Mouse (Mus musculus): ENCODE measurements around the gene S1pr1. TPM values are rescaled to one million over a fixed set of nuclear protein-coding genes. Genes with fewer than 3 reads are reported as not detected.

S1pr1 gene
- polyA plus RNA-seq (2016; fragmentation: Nextera tagmentation; extraction: Ambion mirVana) = 18.8 and 18.9 TPM in 2 replicates

- peak within 1 kb of the TSS; percentile 48 for H3K4me3 ChIP-seq
- H3K36me3 ChIP-seq = peaks cover 4% of the 10 kb centered on the region
- peak within 1 kb of the TSS; percentile 80 for H3K4me2 ChIP-seq (replicated peaks)
- H3K27ac ChIP-seq = 0 out of 2 replicates have a peak within 1 kb of the TSS, but pooled peaks have one; percentile 28
- peak; percentile 93 for ATAC-seq (ENCODE audit: low FRiP score, low read depth)
- no peaks in the 10 kb centered on the region for H3K9me3 ChIP-seq
- under 1% methylated on average over 51 of the region's 51 CpGs for WGBS
- H3K27me3 ChIP-seq (replicated peaks) = peaks cover 7% of the 10 kb centered on the region
- H3K9ac ChIP-seq = peak within 1 kb of the TSS; percentile 61
- H3K4me1 ChIP-seq = peaks cover 15% of the 10 kb centered on the region
These were observed at the start of gene S1pr1 for GRCm38 (mm10) chr3:115714671-115715651. Gene S1pr1 (minus strand): TSS chr3:115715072.

- no peak overlapping the region for H3K4me2 ChIP-seq (replicated peaks)
- 75% methylated on average over 6 of the region's 6 CpGs for WGBS
These were observed 48.4 kb upstream of the S1pr1 start for GRCm38 (mm10) chr3:115763292-115763691.

GRCm38 (mm10) chr3:115762841-115763240 lies 48.0 kb upstream of the S1pr1 start:
- Histone ChIP-seq H3K9ac (no peak overlapping the region), H3K36me3 (no peaks in the 10 kb centered on the region), H3K4me2 (replicated peaks) (no peak overlapping the region), H3K4me1 (0 out of 2 replicates have a peak, but pooled peaks cover 3% of the 10 kb centered on the region), H3K27ac (no peak overlapping the region), H3K9me3 (no peaks in the 10 kb centered on the region), H3K27me3 (replicated peaks) (no peaks in the 10 kb centered on the region), H3K4me3 (no peak overlapping the region)
- no peak for ATAC-seq (ENCODE audit: low FRiP score, low read depth)
- WGBS = 85% methylated on average over 7 of the region's 7 CpGs

More at GRCm38 (mm10) chr3:115763292-115763691, 48.4 kb upstream of the S1pr1 start:
- Histone ChIP-seq H3K27me3 (replicated peaks) (no peaks in the 10 kb centered on the region), H3K27ac (no peak overlapping the region), H3K9ac (no peak overlapping the region), H3K9me3 (no peaks in the 10 kb centered on the region), H3K4me1 (0 out of 2 replicates have a peak, but pooled peaks cover 3% of the 10 kb centered on the region), H3K36me3 (no peaks in the 10 kb centered on the region), H3K4me3 (no peak overlapping the region)
- ATAC-seq (ENCODE audit: low FRiP score, low read depth) = no peak

- Histone ChIP-seq H3K9ac (no peak overlapping the region), H3K36me3 (no peaks in the 10 kb centered on the region), H3K4me1 (0 out of 2 replicates have a peak, but pooled peaks cover 3% of the 10 kb centered on the region), H3K27me3 (replicated peaks) (no peaks in the 10 kb centered on the region), H3K27ac (no peak overlapping the region), H3K4me2 (replicated peaks) (no peak overlapping the region), H3K4me3 (no peak overlapping the region), H3K9me3 (no peaks in the 10 kb centered on the region)
- 94% methylated on average over 4 of the region's 4 CpGs for WGBS
- ATAC-seq (ENCODE audit: low FRiP score, low read depth) = no peak
These were observed 44.8 kb upstream of the S1pr1 start for GRCm38 (mm10) chr3:115759659-115760058.

- Histone ChIP-seq H3K36me3 (no peaks in the 10 kb centered on the region), H3K27me3 (replicated peaks) (no peaks in the 10 kb centered on the region), H3K9me3 (no peaks in the 10 kb centered on the region), H3K4me3 (no peak overlapping the region), H3K4me1 (0 out of 2 replicates have a peak, but pooled peaks cover 3% of the 10 kb centered on the region), H3K4me2 (replicated peaks) (no peak overlapping the region), H3K9ac (no peak overlapping the region), H3K27ac (no peak overlapping the region)
- WGBS = 20% methylated on average over 9 of the region's 9 CpGs
- no peak for ATAC-seq (ENCODE audit: low FRiP score, low read depth)
These were observed 43.6 kb upstream of the S1pr1 start for GRCm38 (mm10) chr3:115758455-115758912.

- no peaks in the 10 kb centered on the region for H3K36me3 ChIP-seq
- WGBS = 58% methylated on average over 8 of the region's 8 CpGs
- no peak overlapping the region for H3K9ac ChIP-seq
- H3K27me3 ChIP-seq (replicated peaks) = no peaks in the 10 kb centered on the region
- no peaks in the 10 kb centered on the region for H3K9me3 ChIP-seq
- H3K4me1 ChIP-seq = 0 out of 2 replicates have a peak, but pooled peaks cover 3% of the 10 kb centered on the region
- no peak overlapping the region for H3K27ac ChIP-seq
- no peak for ATAC-seq (ENCODE audit: low FRiP score, low read depth)
- no peak overlapping the region for H3K4me3 ChIP-seq
- no peak overlapping the region for H3K4me2 ChIP-seq (replicated peaks)
These were observed 39.6 kb upstream of the S1pr1 start for GRCm38 (mm10) chr3:115754466-115754865.

- Histone ChIP-seq H3K4me1 (no peaks in the 10 kb centered on the region), H3K36me3 (no peaks in the 10 kb centered on the region), H3K4me2 (replicated peaks) (no peak overlapping the region), H3K27ac (no peak overlapping the region), H3K27me3 (replicated peaks) (no peaks in the 10 kb centered on the region), H3K9me3 (no peaks in the 10 kb centered on the region), H3K4me3 (no peak overlapping the region), H3K9ac (no peak overlapping the region)
- no peak for ATAC-seq (ENCODE audit: low FRiP score, low read depth)
- 88% methylated on average over 3 of the region's 3 CpGs for WGBS
These were observed 35.5 kb upstream of the S1pr1 start for GRCm38 (mm10) chr3:115750369-115750768.

- Histone ChIP-seq H3K4me1 (no peaks in the 10 kb centered on the region), H3K4me3 (no peak overlapping the region), H3K9ac (no peak overlapping the region), H3K27me3 (replicated peaks) (no peaks in the 10 kb centered on the region), H3K27ac (no peak overlapping the region), H3K4me2 (replicated peaks) (no peak overlapping the region), H3K9me3 (no peaks in the 10 kb centered on the region), H3K36me3 (no peaks in the 10 kb centered on the region)
- no peak for ATAC-seq (ENCODE audit: low FRiP score, low read depth)
- 83% methylated on average over 5 of the region's 5 CpGs for WGBS
These were observed 33.6 kb upstream of the S1pr1 start for GRCm38 (mm10) chr3:115748289-115748989.

- no peak for ATAC-seq (ENCODE audit: low FRiP score, low read depth)
- no peaks in the 10 kb centered on the region for H3K36me3 ChIP-seq
- H3K4me3 ChIP-seq = no peak overlapping the region
- H3K9ac ChIP-seq = no peak overlapping the region
- no peaks in the 10 kb centered on the region for H3K9me3 ChIP-seq
- no peak overlapping the region for H3K4me2 ChIP-seq (replicated peaks)
- 88% methylated on average over 8 of the region's 8 CpGs for WGBS
- no peaks in the 10 kb centered on the region for H3K27me3 ChIP-seq (replicated peaks)
- no peaks in the 10 kb centered on the region for H3K4me1 ChIP-seq
- no peak overlapping the region for H3K27ac ChIP-seq
These were observed 31.6 kb upstream of the S1pr1 start for GRCm38 (mm10) chr3:115746511-115746910.

GRCm38 (mm10) chr3:115745088-115745487 lies 30.2 kb upstream of the S1pr1 start:
- Histone ChIP-seq H3K4me1 (no peaks in the 10 kb centered on the region), H3K4me3 (no peak overlapping the region), H3K9me3 (no peaks in the 10 kb centered on the region), H3K4me2 (replicated peaks) (no peak overlapping the region), H3K27ac (no peak overlapping the region), H3K36me3 (no peaks in the 10 kb centered on the region), H3K9ac (no peak overlapping the region), H3K27me3 (replicated peaks) (no peaks in the 10 kb centered on the region)
- WGBS = 89% methylated on average over 11 of the region's 11 CpGs
- no peak for ATAC-seq (ENCODE audit: low FRiP score, low read depth)

GRCm38 (mm10) chr3:115738524-115738923 lies 23.7 kb upstream of the S1pr1 start:
- no peak for ATAC-seq (ENCODE audit: low FRiP score, low read depth)
- H3K4me3 ChIP-seq = no peak overlapping the region

GRCm38 (mm10) chr3:115737785-115738318 lies 23.0 kb upstream of the S1pr1 start:
- Histone ChIP-seq H3K9ac (no peak overlapping the region), H3K9me3 (no peaks in the 10 kb centered on the region), H3K4me2 (replicated peaks) (no peak overlapping the region), H3K27ac (no peak overlapping the region), H3K27me3 (replicated peaks) (no peaks in the 10 kb centered on the region), H3K36me3 (no peaks in the 10 kb centered on the region), H3K4me3 (no peak overlapping the region), H3K4me1 (no peaks in the 10 kb centered on the region)
- no peak for ATAC-seq (ENCODE audit: low FRiP score, low read depth)
- 67% methylated on average over 11 of the region's 11 CpGs for WGBS

More at GRCm38 (mm10) chr3:115738524-115738923, 23.7 kb upstream of the S1pr1 start:
- no peaks in the 10 kb centered on the region for H3K36me3 ChIP-seq
- no peaks in the 10 kb centered on the region for H3K9me3 ChIP-seq
- no peak overlapping the region for H3K9ac ChIP-seq
- WGBS = 36% methylated on average over 2 of the region's 2 CpGs
- H3K27ac ChIP-seq = no peak overlapping the region
- H3K27me3 ChIP-seq (replicated peaks) = no peaks in the 10 kb centered on the region
- no peak overlapping the region for H3K4me2 ChIP-seq (replicated peaks)
- H3K4me1 ChIP-seq = no peaks in the 10 kb centered on the region

All from neural tube, embryonic 12.5 days (tissue).